Mouse (Mus musculus): ENCODE measurements around the gene 4930563M21Rik. TPM values are rescaled to one million over a fixed set of nuclear protein-coding genes. Genes with fewer than 3 reads are reported as not detected.
"Not testable (repeated sequence)": the region's sequence is repeated elsewhere in the genome, so short reads cannot be mapped to it uniquely, and the experiment has no call there.

Gene 4930563M21Rik
- not detected for total RNA-seq (2021)

- DNase-seq, result no peak
Measured at GRCm38 (mm10) chr9:56010450-56010849, at the start of gene 4930563M21Rik. Gene 4930563M21Rik (minus strand): TSS chr9:56010550.

GRCm38 (mm10) chr9:56056147-56056546 is 45.8 kb upstream of the 4930563M21Rik start:
- DNase-seq, result no peak

- DNase-seq, result no peak
Measured at GRCm38 (mm10) chr9:56053796-56054195, 43.4 kb upstream of the 4930563M21Rik start.

- no peak for DNase-seq
Measured at GRCm38 (mm10) chr9:56042181-56042621, 31.9 kb upstream of the 4930563M21Rik start.

GRCm38 (mm10) chr9:56041372-56042180 is 31.2 kb upstream of the 4930563M21Rik start, which contains the start of gene Rcn2:
Gene Rcn2 (plus strand): TSS chr9:56041845.
- peak; percentile 97 for DNase-seq

GRCm38 (mm10) chr9:56032219-56032618 is 21.9 kb upstream of the 4930563M21Rik start:
- DNase-seq, result no peak

GRCm38 (mm10) chr9:56027292-56027691 is 16.9 kb upstream of the 4930563M21Rik start:
- DNase-seq, result no peak

GRCm38 (mm10) chr9:56024772-56025171 is 14.4 kb upstream of the 4930563M21Rik start:
- DNase-seq, result no peak

- not testable (repeated sequence) for DNase-seq
Measured at GRCm38 (mm10) chr9:56004679-56005078, 5.7 kb downstream of the 4930563M21Rik start.

GRCm38 (mm10) chr9:55946819-55947218 is 63.5 kb downstream of the 4930563M21Rik start:
- DNase-seq, result peak; percentile 47

- no peak for DNase-seq
Measured at GRCm38 (mm10) chr9:55941356-55941755, 69.0 kb downstream of the 4930563M21Rik start.

- no peak for DNase-seq
Measured at GRCm38 (mm10) chr9:55938618-55938985, 71.7 kb downstream of the 4930563M21Rik start.

- peak; percentile 91 for DNase-seq
Measured at GRCm38 (mm10) chr9:55937664-55938617, 72.4 kb downstream of the 4930563M21Rik start, which contains the start of gene Scaper. Gene Scaper (minus strand): TSS chr9:55938119.

- DNase-seq, result no peak
Measured at GRCm38 (mm10) chr9:55937224-55937663, 73.1 kb downstream of the 4930563M21Rik start.

- DNase-seq, result no peak
Measured at GRCm38 (mm10) chr9:55932482-55932881, 77.9 kb downstream of the 4930563M21Rik start.

- no peak for DNase-seq
Measured at GRCm38 (mm10) chr9:55918579-55918978, 91.8 kb downstream of the 4930563M21Rik start.

- DNase-seq, result no peak
Measured at GRCm38 (mm10) chr9:55916751-55917150, 93.6 kb downstream of the 4930563M21Rik start.

Other genes starting within 250 kb of the 4930563M21Rik start
- gene Scaper, start 72.4 kb downstream of the 4930563M21Rik start, total RNA-seq (2021), result 10 to 100 TPM; 18.2 to 18.3 TPM
- 10 to 100 TPM; 43.6 to 44.8 TPM for gene Rcn2, start 31.3 kb upstream of the 4930563M21Rik start, total RNA-seq (2021)
- gene Pstpip1, start 79.4 kb upstream of the 4930563M21Rik start, total RNA-seq (2021), result 1 to 10 TPM; 1.4 to 1.5 TPM
- 100 to 1,000 TPM; 233 to 244 TPM for gene Tspan3, start 154.9 kb upstream of the 4930563M21Rik start, total RNA-seq (2021)

Measured in heart, postnatal 4 days (tissue).